Mouse (Mus musculus) 3T3-L1 (cell line): ENCODE measurements around the gene Sptb.

Experiments used
- DNase-seq: peaks from one replicate; pipeline ENCODE4 v3.0.0-alpha.2; 2015; ENCODE audit warnings: low read depth, low spot score

Gene Sptb

GRCm38 (mm10) chr12:76545786-76546370 lies 164.5 kb downstream of the Sptb start:
- no peak for DNase-seq

DNA sequence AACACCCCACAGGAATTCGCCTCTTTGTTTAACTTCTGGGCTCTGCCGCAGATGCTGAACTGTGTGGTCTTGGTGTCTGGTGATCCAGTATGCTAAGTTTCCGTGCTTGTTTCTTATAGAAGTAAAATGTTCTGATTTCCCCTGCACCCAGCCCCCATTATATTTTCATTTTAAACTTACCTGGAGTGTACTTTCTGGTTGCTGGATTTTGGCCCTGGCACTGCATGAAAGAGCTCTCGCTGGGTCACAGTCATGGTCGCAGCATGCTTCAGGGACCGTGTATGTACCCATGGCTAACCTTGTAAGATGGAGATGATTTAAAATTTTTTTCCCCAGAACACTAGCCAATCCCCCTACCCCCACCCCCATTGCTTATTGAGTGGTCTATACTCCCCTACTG lies 168.5 kb downstream of the Sptb start:
- DNase-seq: no peak

GRCm38 (mm10) chr12:76541475-76541874 lies 168.9 kb downstream of the Sptb start:
- DNase-seq: no peak

DNA sequence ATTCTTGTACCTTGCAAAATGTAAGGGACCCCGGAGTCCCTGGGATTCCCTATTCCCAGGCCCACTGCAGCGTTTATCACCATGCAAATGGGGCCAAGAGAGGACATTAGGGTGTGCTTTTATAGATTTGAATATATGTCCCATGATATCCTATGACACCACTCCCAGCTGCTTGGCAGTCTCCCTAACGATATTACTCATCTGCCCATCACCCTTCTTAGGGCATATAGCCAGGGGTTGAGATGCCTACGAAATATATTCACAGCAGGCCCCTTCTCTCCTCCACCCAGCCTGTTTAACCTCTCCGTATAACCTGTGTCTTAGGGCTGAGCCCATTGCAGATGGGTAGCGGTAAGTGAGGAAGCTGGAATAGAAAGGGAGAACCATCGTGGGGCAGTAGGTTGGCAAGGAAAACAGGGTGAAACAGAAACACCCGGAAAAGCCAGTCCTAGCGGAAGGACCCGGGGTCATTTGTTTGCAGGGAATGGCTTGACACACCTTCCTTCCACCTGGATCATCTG lies 169.6 kb downstream of the Sptb start:
- peak; percentile 85 for DNase-seq

DNA sequence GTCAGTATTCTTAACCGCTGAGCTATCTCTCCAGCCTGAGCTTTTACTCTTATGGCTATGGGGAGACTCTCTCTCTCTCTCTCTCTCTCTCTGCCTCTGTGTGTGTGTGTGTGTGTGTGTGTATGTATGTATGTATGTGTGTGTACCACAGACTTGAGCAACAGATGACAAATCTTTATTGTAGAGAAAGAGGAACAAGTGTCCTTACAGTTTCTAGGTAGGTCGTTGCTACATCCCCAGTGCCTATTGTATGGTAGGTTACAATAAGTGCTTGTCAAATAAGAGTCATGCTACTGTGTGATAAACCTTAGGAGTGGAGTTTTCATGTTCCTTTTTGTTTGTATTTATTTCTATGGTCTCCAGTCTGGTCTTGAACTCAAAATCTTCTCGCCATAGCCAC lies 170.2 kb downstream of the Sptb start:
- DNase-seq: no peak

DNA sequence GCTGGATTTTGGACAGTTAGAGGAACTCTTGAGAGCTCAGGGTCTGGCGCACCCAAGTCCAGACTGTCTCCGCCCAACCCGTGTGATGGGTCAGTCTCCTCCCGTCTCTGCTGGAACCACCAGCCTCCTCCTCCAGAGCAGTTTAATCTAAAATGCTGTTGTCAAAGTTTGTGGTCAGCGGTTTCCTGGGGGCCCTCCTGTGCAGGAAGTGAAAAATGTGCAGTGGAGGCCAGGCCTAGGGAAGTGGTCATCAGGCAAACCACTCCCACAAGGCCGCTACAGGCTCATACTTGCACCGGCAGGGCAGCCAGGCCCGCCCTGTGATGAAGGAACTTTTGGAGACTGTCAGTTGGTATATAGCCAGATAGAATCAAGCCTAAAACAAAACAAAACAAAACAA lies 172.9 kb downstream of the Sptb start:
- peak; percentile 53 for DNase-seq

- peak; percentile 46 for DNase-seq
Observed at GRCm38 (mm10) chr12:76536591-76537153, 173.7 kb downstream of the Sptb start.

- DNase-seq: peak; percentile 39
Observed at GRCm38 (mm10) chr12:76535471-76535900, 174.9 kb downstream of the Sptb start.

DNA sequence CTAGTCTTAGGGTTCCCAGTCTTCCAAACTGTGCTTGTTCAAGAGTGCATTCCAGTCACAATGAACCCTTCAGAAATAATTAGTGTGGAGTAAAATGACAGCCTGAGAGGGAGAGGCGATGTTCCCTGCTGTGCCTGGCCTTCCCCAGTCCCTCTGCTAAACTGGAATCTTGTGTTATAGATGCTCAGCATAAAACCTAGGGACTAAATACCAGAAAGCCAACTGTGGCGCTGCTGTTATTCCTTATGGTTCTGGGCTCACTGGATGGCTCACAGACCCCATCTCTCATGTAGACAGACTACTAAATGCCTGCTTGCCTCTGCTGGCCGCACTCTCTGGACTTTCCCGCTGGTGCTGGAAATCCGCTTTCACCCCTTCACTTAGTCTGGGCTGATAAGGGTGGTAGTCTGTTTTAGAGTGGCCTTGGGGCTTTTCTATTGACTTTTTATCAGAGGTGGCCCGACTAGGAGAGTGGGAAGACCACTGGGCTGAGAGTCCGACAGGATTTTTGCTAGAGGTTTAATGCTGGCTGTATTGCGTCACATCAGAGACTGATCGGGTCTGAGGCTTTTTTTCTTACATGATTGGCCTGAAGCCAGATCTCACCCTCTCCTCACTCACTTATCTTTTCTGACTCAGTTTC lies 175.6 kb downstream of the Sptb start:
- peak; percentile 69 for DNase-seq

- DNase-seq: no peak
Observed at GRCm38 (mm10) chr12:76534233-76534632, 176.1 kb downstream of the Sptb start.

- DNase-seq: peak; percentile 72
Observed at GRCm38 (mm10) chr12:76533377-76534222, 176.7 kb downstream of the Sptb start.

DNA sequence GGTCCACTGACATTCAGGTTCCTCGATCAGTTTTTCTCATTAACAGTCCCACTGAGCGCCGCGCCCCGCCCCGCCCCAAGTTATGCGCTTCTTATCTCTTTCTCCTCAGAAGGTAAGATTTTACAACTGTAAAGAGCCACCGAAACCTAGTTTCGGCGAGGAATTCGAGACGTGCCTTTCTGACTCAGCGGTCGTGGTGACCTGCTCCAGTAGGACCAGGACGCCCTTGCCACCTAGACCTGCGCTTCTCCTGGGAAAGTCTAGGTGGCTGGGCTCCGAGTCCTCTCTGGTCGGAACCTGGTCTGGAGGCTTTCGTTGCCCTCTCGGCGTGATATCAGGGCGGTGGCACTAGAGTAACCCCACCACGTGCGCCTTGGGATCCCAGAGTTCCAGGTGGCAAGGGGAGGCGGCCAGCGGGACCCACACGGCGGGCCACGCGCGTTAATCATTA lies 177.4 kb downstream of the Sptb start:
- no peak for DNase-seq

DNA sequence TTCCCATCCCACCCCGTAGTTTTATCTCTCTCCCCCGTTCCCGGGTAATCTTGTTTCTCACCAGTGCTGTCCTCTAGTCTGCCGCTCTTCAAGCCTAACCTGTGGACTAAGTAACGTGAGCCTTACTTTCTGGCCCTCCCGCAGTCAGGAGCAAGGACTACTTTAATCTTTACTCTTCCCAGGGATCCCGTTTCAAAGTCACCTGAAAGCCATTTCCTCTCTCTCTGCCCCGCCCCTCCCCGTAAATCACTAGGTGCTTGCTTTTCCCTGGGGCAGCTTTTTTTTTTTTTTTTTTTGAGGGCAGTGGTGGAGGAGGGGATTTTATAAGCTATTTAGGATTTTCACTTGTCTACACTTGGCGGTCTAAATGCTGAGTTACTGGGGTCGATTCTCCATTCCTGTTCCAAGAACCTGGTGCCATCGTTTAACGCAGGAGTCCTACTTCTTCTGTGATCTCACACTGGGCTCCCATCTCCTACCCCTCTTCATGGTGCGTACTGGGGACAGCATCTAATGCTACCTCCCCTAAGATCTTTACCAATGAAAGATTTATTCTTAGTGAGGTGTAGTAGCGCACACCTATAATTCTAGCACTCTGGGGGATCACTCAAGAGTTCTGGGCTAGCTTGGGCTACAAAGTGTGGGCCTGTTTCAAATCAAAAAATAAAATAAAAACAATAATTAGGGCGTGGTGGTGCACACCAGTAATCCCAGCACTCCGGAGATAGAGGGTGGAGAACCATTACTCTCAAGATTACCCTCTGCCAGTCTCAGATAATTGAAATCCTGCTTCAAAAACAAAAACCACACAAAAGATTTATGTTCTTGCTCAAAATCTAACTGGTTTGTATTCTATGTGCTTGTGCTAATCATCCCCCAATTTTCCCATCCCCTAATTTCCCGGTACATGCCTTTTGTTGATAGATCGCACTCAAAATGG lies 178.1 kb downstream of the Sptb start:
- no peak for DNase-seq

- DNase-seq: peak; percentile 53
Observed at GRCm38 (mm10) chr12:76530580-76531139, 179.7 kb downstream of the Sptb start, which contains the start of gene Plekhg3. Plekhg3 (plus strand) TSS chr12:76530891.
